Mouse (Mus musculus): Measurements from ENCODE around the gene Prlr. TPM values are rescaled to one million over a fixed set of nuclear protein-coding genes. Genes with fewer than 3 reads are reported as not detected.

Gene Prlr
- total and polyA plus RNA-seq, 3 experiments: not detected

DNA sequence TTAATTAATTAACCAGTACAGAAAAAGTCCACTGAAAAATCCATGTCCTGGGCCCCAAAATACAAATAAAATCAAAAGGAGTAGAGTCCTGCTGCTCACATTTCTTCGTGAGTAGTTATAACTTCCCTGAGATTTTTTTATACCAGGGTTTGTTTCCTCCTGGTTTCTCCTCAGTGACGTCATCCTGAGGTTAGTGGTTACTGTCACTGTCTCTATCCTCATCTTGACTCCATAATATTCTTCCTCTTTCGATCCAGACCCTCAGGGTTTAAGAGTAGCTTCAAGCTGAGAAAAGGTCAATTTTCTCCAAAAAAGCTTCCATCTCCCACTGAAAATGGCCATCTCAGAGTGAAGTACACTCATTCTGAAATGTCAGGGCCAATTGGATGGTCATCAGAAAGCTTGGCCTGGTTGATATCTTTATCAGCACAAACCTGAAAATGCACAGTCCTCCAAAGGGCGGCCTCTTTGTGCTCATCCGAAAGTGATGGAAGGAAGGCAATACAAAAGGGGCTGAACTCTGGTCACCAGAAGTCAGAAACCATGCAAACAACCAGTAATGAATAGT is 63.3 kb downstream of the Prlr start:
- Histone ChIP-seq H3K79me2 (ENCODE audit: control insufficient read depth, insufficient read depth, low read length, poor library complexity) (no peaks in the 10 kb centered on the region), H3K9me3 (replicated peaks; ENCODE audit: insufficient read depth, low read length) (no peaks in the 10 kb centered on the region), H3K9ac (ENCODE audit: control insufficient read depth, low read depth, low read length, poor library complexity, severe bottlenecking) (no peak overlapping the region), H3K4me3 (ENCODE audit: control insufficient read depth in 1 of 2, insufficient read depth in 1 of 2, low read depth in 2 of 2, low read length in 2 of 2) (no peak overlapping the region), H3K27ac (ENCODE audit: control insufficient read depth, low read depth, low read length) (no peak overlapping the region), H3K4me1 (ENCODE audit: control insufficient read depth in 1 of 2, insufficient read depth in 2 of 2, low read length in 2 of 2) (no peaks in the 10 kb centered on the region), H3K27me3 (ENCODE audit: control insufficient read depth in 1 of 2, insufficient read depth in 2 of 2, low read length in 2 of 2) (no peaks in the 10 kb centered on the region), H3K36me3 (ENCODE audit: control insufficient read depth in 1 of 2, insufficient read depth in 2 of 2, low read length in 2 of 2) (no peaks in the 10 kb centered on the region)
- DNase-seq (ENCODE audit: low read depth, low spot score): no peak
- TF ChIP-seq CHD1 (IDR thresholded peaks at IDR 0.05; ENCODE audit: low read depth, low read length) (no peak), MXI1 (IDR thresholded peaks at IDR 0.05; ENCODE audit: low read depth, low read length) (no peak), TBP (IDR thresholded peaks at IDR 0.05; ENCODE audit: low read depth, low read length) (no peak), MAFK (IDR thresholded peaks at IDR 0.05; ENCODE audit: borderline replicate concordance, low read depth, low read length) (no peak), NELFE (IDR thresholded peaks at IDR 0.05; ENCODE audit: low read depth, low read length) (no peak), ETS1 (IDR thresholded peaks at IDR 0.05; ENCODE audit: low read depth, low read length) (no peak), KAT2A (conservative IDR thresholded peaks at IDR 0.05; ENCODE audit: low read depth, low read length) (no peak), MYB (IDR thresholded peaks at IDR 0.05; ENCODE audit: low read depth, low read length) (no peak), NRF1 (IDR thresholded peaks at IDR 0.05; ENCODE audit: insufficient read depth, low read depth, low read length, poor library complexity, severe bottlenecking) (no peak), RAD21 (IDR thresholded peaks at IDR 0.05; ENCODE audit: low read depth, low read length) (no peak), ZC3H11A (IDR thresholded peaks at IDR 0.05; ENCODE audit: low read depth, low read length) (no peak), RCOR1 (IDR thresholded peaks at IDR 0.05; ENCODE audit: low read depth, low read length) (no peak), CHD2 (IDR thresholded peaks at IDR 0.05; ENCODE audit: low read length) (no peak)

DNA sequence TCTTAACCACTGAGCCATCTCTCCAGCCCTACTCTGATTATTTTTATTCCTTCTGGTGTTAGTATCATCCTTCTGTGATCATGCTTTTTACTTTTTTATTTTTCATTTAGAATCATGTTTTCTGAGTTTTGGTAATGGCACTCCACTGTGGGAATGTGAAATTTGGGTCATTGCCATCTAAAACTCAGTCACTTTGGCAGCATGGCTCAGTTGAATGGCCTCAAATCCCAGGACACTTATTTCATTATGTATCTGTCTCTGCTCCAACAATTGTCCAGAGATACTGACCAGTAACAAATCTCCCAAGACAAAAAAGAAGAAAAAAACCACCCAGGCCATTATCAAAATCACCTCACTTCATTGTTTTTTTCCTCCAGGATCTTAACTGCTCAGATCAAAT is 65.2 kb downstream of the Prlr start:
- Histone ChIP-seq H3K27me3 (ENCODE audit: control insufficient read depth in 1 of 2, insufficient read depth in 2 of 2, low read length in 2 of 2) (no peaks in the 10 kb centered on the region), H3K36me3 (ENCODE audit: control insufficient read depth in 1 of 2, insufficient read depth in 2 of 2, low read length in 2 of 2) (no peaks in the 10 kb centered on the region), H3K4me1 (ENCODE audit: control insufficient read depth in 1 of 2, insufficient read depth in 2 of 2, low read length in 2 of 2) (no peaks in the 10 kb centered on the region), H3K9me3 (replicated peaks; ENCODE audit: insufficient read depth, low read length) (no peaks in the 10 kb centered on the region), H3K79me2 (ENCODE audit: control insufficient read depth, insufficient read depth, low read length, poor library complexity) (no peaks in the 10 kb centered on the region), H3K9ac (ENCODE audit: control insufficient read depth, low read depth, low read length, poor library complexity, severe bottlenecking) (no peak overlapping the region), H3K4me3 (ENCODE audit: control insufficient read depth in 1 of 2, insufficient read depth in 1 of 2, low read depth in 2 of 2, low read length in 2 of 2) (no peak overlapping the region), H3K27ac (ENCODE audit: control insufficient read depth, low read depth, low read length) (no peak overlapping the region)
- DNase-seq (ENCODE audit: low read depth, low spot score): no peak
- TF ChIP-seq ZC3H11A (IDR thresholded peaks at IDR 0.05; ENCODE audit: low read depth, low read length): no peak
- no peak for TF ChIP-seq GABPA (IDR thresholded peaks at IDR 0.05; ENCODE audit: low read depth, low read length)
- no peak for TF ChIP-seq HCFC1 (IDR thresholded peaks at IDR 0.05; ENCODE audit: low read depth, low read length)
- TF ChIP-seq POLR2AphosphoS5 (IDR thresholded peaks at IDR 0.05; ENCODE audit: borderline replicate concordance, low read depth, low read length): no peak
- TF ChIP-seq USF2 (IDR thresholded peaks at IDR 0.05; ENCODE audit: borderline replicate concordance in 1 of 2, insufficient read depth in 1 of 2, low read depth in 1 of 2, low read length in 2 of 2): no peak
- no peak for TF ChIP-seq GATA1 (IDR thresholded peaks at IDR 0.05; ENCODE audit: low read depth, low read length)
- TF ChIP-seq ELF1 (IDR thresholded peaks at IDR 0.05; ENCODE audit: low read depth, low read length): no peak
- no peak for TF ChIP-seq MAFK (IDR thresholded peaks at IDR 0.05; ENCODE audit: borderline replicate concordance, low read depth, low read length)
- no peak for TF ChIP-seq ZMIZ1 (IDR thresholded peaks at IDR 0.05; ENCODE audit: low read depth, low read length)

Measured in MEL (cell line).